Mouse (Mus musculus) telencephalon, adult 2 months (tissue): Measurements from ENCODE around the gene Tsc22d1.

ENCODE experiments used
- DNase-seq: peaks from one replicate; pipeline ENCODE4 v3.0.0-alpha.2; 2011; ENCODE audit warnings: low read depth, low spot score

The Tsc22d1 gene

GRCm38 (mm10) chr14:76518217-76518616, 103.5 kb downstream of the Tsc22d1 start:
- DNase-seq: no peak

- DNase-seq: no peak
Observed at GRCm38 (mm10) chr14:76520606-76521005, 105.8 kb downstream of the Tsc22d1 start.

GRCm38 (mm10) chr14:76521308-76521707, 106.5 kb downstream of the Tsc22d1 start:
- DNase-seq: no peak

GRCm38 (mm10) chr14:76523344-76523743, 108.6 kb downstream of the Tsc22d1 start:
- no peak for DNase-seq

- no peak for DNase-seq
Observed at GRCm38 (mm10) chr14:76526467-76526866, 111.7 kb downstream of the Tsc22d1 start.

GRCm38 (mm10) chr14:76527030-76527719, 112.4 kb downstream of the Tsc22d1 start:
- DNase-seq: no peak

- DNase-seq: no peak
Observed at GRCm38 (mm10) chr14:76527758-76528313, 113.1 kb downstream of the Tsc22d1 start.

GRCm38 (mm10) chr14:76528641-76529040, 113.9 kb downstream of the Tsc22d1 start:
- no peak for DNase-seq

- DNase-seq: no peak
Observed at GRCm38 (mm10) chr14:76531027-76531660, 116.4 kb downstream of the Tsc22d1 start.

GRCm38 (mm10) chr14:76532257-76533169, 117.8 kb downstream of the Tsc22d1 start:
- DNase-seq: no peak

- DNase-seq: no peak
Observed at GRCm38 (mm10) chr14:76533170-76533815, 118.5 kb downstream of the Tsc22d1 start.

GRCm38 (mm10) chr14:76535096-76535495, 120.3 kb downstream of the Tsc22d1 start:
- DNase-seq: peak; percentile 21

GRCm38 (mm10) chr14:76536921-76537320, 122.2 kb downstream of the Tsc22d1 start:
- DNase-seq: no peak

GRCm38 (mm10) chr14:76540005-76540670, 125.4 kb downstream of the Tsc22d1 start:
- DNase-seq: peak; percentile 72

- no peak for DNase-seq
Observed at GRCm38 (mm10) chr14:76541341-76541740, 126.6 kb downstream of the Tsc22d1 start.

GRCm38 (mm10) chr14:76544136-76544535, 129.4 kb downstream of the Tsc22d1 start:
- DNase-seq: no peak

- peak; percentile 49 for DNase-seq
Observed at GRCm38 (mm10) chr14:76555263-76556030, 140.7 kb downstream of the Tsc22d1 start.

- DNase-seq: peak; percentile 58
Observed at GRCm38 (mm10) chr14:76556031-76556851, 141.5 kb downstream of the Tsc22d1 start.

- DNase-seq: no peak
Observed at GRCm38 (mm10) chr14:76556852-76557208, 142.1 kb downstream of the Tsc22d1 start, which contains the start of gene Serp2. Gene Serp2 (minus strand): TSS chr14:76556889.
